ENCODE assay signal across 16 mouse cellular contexts in genomic region chr17:52103891-52104290, GRCm38 (mm10).
"Had no signal": no experiment of that assay in that cellular context is flagged by ENCODE, and none has a peak within 500 bp of the region (broad histone marks: within the 10 kb centered on the region; RNA-seq: fewer than 3 reads in every experiment).

No protein-coding gene starts in this region.

- ATAC-seq: hindbrain, postnatal 0 days; intestine, embryonic 16.5 days; liver, embryonic 12.5 days had no signal

- DNase-seq: gastrocnemius, postnatal 14 days; gastrocnemius, postnatal 36 days; heart, adult 11 months; heart, adult 2 months; heart, postnatal 14 days; heart, postnatal 36 days; kidney, adult 18-20 months; kidney, adult 8-10 months; kidney, postnatal 10 days; kidney, postnatal 25 days; layer of hippocampus, adult 9-11 months; layer of hippocampus, postnatal 36 days; left cerebral cortex, postnatal 4 days had no signal
